Mouse (Mus musculus): ENCODE data around the gene Mcee.

The Mcee gene

GRCm38 (mm10) chr7:64392122-64392818, at the start of gene Mcee, which contains the start of gene Mphosph10:
Mcee (plus strand) TSS chr7:64392607.
Mphosph10 (minus strand) TSS chr7:64392268.
- DNase-seq (ENCODE audit: low read depth, low spot score) = peak; percentile 99

- no peak for DNase-seq (ENCODE audit: low read depth, low spot score)
These were observed 44.6 kb upstream of the Mcee start for GRCm38 (mm10) chr7:64347813-64348212.

GRCm38 (mm10) chr7:64349147-64349861, 43.1 kb upstream of the Mcee start:
- DNase-seq (ENCODE audit: low read depth, low spot score) = peak; percentile 90

- peak; percentile 98 for DNase-seq (ENCODE audit: low read depth, low spot score)
These were observed 41.3 kb upstream of the Mcee start for GRCm38 (mm10) chr7:64351087-64351486.

- no peak for DNase-seq (ENCODE audit: low read depth, low spot score)
These were observed 38.2 kb upstream of the Mcee start for GRCm38 (mm10) chr7:64354206-64354605.

- no peak for DNase-seq (ENCODE audit: low read depth, low spot score)
These were observed 35.7 kb upstream of the Mcee start for GRCm38 (mm10) chr7:64356661-64357060.

GRCm38 (mm10) chr7:64357405-64357804, 35.0 kb upstream of the Mcee start:
- peak; percentile 90 for DNase-seq (ENCODE audit: low read depth, low spot score)

- DNase-seq (ENCODE audit: low read depth, low spot score) = no peak
These were observed 33.7 kb upstream of the Mcee start for GRCm38 (mm10) chr7:64358666-64359065.

- DNase-seq (ENCODE audit: low read depth, low spot score) = no peak
These were observed 32.3 kb upstream of the Mcee start for GRCm38 (mm10) chr7:64359943-64360585.

- DNase-seq (ENCODE audit: low read depth, low spot score) = peak; percentile 89
These were observed 31.8 kb upstream of the Mcee start for GRCm38 (mm10) chr7:64360586-64360945.

- no peak for DNase-seq (ENCODE audit: low read depth, low spot score)
These were observed 26.5 kb upstream of the Mcee start for GRCm38 (mm10) chr7:64365863-64366262.

GRCm38 (mm10) chr7:64369841-64370240, 22.6 kb upstream of the Mcee start:
- no peak for DNase-seq (ENCODE audit: low read depth, low spot score)

GRCm38 (mm10) chr7:64371940-64372878, 20.2 kb upstream of the Mcee start:
- no peak for DNase-seq (ENCODE audit: low read depth, low spot score)

- DNase-seq (ENCODE audit: low read depth, low spot score) = no peak
These were observed 19.1 kb upstream of the Mcee start for GRCm38 (mm10) chr7:64373147-64373829.

- DNase-seq (ENCODE audit: low read depth, low spot score) = peak; percentile 95
These were observed 18.4 kb upstream of the Mcee start, which contains the start of gene Fan1 for GRCm38 (mm10) chr7:64373830-64374562. Fan1 (minus strand) TSS chr7:64374095.

- DNase-seq (ENCODE audit: low read depth, low spot score) = no peak
These were observed 928 bp upstream of the Mcee start for GRCm38 (mm10) chr7:64391479-64391878.

GRCm38 (mm10) chr7:64392819-64393151, 378 bp downstream of the Mcee start:
- no peak for DNase-seq (ENCODE audit: low read depth, low spot score)

- no peak for DNase-seq (ENCODE audit: low read depth, low spot score)
These were observed 8.3 kb downstream of the Mcee start for GRCm38 (mm10) chr7:64400725-64401124.

GRCm38 (mm10) chr7:64402452-64402851, 10.0 kb downstream of the Mcee start:
- DNase-seq (ENCODE audit: low read depth, low spot score) = no peak

GRCm38 (mm10) chr7:64403989-64404388, 11.6 kb downstream of the Mcee start:
- no peak for DNase-seq (ENCODE audit: low read depth, low spot score)

Measured in brain, adult 2 months (tissue).